Mouse (Mus musculus): Measurements from ENCODE around the gene Akip1.

DNA sequence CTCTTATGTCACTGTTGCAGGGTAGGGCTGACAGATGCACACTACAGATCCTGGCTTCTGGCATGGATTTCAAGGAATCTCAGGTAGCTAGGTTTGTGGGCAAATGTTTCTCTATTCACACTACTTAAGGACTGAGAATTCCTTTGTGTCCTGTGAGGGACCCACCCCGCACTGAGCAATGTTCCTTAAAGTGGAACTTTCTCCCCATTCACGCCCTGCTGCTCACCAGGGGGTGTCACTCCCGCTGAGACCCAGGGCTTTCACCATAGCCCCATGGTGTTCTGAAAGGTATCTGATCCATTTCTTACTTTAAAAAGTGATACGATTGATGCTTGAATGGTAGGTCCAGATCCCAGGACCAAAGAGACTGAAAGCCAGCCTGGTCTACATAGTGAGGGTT, 769 bp upstream of the Akip1 start:
- TF ChIP-seq POLR2A (IDR thresholded peaks at IDR 0.05; ENCODE audit: low read depth, low read length) (no peak), MAX (IDR thresholded peaks at IDR 0.05; ENCODE audit: low read length) (no peak), CTCF (conservative IDR thresholded peaks at IDR 0.05 in 1 of 2, IDR thresholded peaks at IDR 0.05 in 1 of 2; ENCODE audit: low read depth in 2 of 2, low read length in 2 of 2) (no peak), USF1 (IDR thresholded peaks at IDR 0.05; ENCODE audit: low read depth, low read length) (no peak), TCF12 (IDR thresholded peaks at IDR 0.05; ENCODE audit: low read depth, low read length) (no peak), MXI1 (IDR thresholded peaks at IDR 0.05; ENCODE audit: low read depth, low read length) (no peak), E2F4 (IDR thresholded peaks at IDR 0.05; ENCODE audit: insufficient replicate concordance, low read depth, low read length) (no peak), EP300 (IDR thresholded peaks at IDR 0.05; ENCODE audit: low read length) (no peak), PAX5 (IDR thresholded peaks at IDR 0.05; ENCODE audit: low read length) (no peak)
